Mouse (Mus musculus): ENCODE results near the gene Dido1.

The Dido1 gene

DNA sequence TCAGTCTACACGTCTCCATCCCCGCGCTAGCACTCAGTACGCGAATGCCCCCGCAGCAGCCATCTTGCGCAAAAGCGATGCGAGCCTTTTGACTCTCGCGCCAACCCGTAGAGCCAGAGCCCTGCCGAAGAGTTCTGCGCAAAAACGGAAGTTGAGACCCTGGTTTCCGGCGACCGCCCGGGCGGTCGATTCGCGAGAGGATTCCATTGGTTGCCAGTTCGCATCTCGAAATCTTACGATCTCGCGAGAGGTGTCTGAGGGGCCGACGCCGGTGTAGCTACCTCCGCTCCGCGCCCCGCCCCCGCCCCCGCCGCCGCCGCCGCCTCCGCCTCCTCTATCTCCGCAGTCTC is at the start of gene Dido1, which contains the start of gene Gid8:
Gene Dido1 (minus strand): TSS at position 77 of the 350 bp plus-strand sequence.
Gene Gid8 (plus strand): TSS at position 195 of the 350 bp plus-strand sequence.
- peak; percentile 95 for DNase-seq

DNA sequence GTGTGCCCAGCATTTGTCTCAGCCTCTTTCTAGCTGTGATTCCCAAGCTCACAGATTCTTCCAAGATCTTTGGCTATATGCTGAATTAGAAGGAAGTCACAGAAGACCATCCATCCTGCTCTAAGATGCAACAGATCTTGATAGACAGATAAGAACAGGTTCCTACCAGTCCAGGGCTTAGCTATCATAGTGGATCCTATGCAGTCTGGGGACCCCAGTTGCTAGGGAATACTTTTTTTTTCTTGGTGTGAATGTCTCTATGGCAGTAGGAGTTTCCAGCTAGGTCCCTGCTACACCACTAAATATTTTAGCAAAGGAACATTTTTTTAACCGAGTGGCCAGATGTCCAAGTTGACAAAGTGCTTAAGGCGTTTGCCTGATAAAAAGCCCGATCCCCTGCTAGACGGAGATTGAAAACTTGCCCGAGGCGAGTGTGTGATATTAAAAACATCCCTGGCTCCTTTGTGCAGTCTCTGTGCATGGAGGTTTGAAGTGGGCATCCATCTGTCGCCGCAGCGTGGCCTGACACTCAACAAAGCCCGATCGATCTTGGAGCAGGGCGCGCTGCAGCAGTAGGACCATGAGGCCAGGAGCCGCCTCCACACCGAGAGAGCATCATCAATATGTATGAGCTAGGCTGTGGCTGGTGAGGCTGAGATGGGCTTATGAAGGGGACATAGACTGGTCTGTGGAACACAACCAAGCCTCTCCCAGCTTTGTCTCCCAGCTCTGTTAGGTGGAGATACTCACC is 48.9 kb upstream of the Dido1 start:
- DNase-seq = no peak

DNA sequence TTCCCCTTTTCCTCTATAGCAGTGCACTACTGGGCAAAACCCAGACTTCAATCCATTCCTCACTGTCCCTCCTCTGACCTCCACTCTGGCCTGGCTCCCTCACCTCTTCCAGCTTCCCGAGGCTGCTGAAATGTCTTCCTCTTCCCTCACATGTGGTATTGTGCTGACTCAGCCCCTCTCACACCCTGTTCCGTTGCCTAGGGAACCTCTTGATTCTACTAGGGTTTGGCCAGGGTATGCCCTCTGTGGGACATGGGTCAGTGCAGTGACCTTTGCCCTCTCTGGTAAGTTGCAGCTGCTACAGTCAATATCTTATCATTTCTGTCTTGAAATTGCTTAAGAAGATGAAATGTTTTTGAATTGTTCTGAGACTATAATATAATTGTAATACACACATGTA is 47.0 kb upstream of the Dido1 start:
- no peak for DNase-seq

GRCm38 (mm10) chr2:180755896-180756295 is 46.1 kb upstream of the Dido1 start:
- no peak for DNase-seq

DNA sequence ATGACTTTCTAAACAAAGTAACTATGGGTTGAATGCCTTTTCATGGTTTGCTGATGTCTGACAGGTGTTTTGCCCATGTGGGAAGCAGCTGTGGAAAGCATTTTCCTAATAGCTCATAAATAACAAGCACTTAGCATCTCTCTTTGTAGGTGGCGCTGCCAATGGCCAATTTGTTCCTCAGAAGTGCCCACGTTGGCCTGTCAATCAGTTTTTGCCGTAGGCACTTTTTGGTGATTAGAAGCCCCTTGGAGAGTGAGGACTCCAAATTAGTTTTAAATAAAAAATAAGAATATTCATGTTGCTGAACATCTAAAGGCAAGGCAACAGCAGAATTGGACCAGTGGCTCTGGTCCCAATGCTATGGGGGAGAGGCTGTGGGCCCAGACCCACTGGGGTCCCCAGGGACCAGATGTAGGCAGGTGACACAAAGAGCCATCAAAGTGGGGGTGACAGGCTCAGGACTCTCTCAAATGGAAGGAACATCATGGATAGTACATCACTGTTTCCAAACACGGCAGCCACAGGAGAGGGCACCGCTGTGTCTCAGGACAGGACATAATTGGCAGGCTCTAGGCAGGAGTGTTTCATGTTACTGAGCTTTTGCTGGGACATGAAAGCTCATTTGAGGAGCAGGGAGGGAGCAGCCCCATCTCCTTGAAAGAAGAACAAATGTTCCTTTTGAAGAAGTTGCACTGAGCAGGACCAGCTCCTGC is 45.3 kb upstream of the Dido1 start:
- no peak for DNase-seq

DNA sequence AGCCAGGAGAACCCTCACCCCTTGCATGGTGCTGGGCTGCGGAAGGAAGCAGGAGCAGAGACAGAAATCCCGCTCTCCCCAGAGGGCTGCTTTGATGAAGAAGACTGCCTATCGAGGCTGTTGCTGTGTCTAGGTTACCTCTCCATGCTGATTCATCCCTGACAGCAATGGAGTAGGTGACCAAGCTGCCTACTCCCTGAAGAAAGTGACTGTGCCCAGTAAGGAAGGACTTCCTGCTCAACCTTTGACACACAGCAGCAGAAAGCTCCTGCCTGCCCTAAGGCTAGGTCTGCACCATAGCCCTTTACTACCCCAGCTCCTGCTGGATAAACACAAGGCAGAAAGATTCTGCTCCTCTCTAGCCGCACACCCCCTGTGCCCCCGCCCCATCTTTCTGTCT is 39.1 kb upstream of the Dido1 start:
- no peak for DNase-seq

DNA sequence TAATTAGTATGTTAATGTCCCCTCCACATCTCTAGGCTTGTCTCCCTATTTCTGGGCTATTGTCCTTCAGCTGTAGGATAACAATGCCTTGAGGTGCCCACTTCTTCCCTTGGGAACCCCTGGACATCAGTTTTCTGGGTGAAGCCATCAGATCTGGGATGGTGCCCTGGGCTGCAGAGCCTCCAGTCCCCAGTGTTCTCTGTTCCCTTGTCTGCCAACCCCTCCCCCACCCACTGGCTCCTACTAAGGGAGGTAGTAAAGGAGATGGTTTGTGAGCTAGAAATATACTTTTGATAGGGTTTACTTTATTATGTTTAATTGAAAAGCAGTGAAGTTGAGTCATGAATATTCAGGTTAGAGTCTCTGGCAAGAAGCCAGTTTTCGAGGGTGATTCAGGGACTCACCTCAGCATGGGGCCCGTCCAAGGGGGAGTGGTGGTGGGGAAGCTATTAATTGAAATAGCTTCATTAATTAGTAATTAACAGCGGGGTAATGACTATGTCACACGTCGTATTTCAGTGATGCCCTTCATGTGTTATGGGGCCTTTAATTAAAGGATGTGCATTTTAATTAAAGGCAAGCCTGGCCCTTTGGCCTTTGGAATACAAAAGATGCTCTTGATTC is 36.9 kb upstream of the Dido1 start:
- DNase-seq = no peak

DNA sequence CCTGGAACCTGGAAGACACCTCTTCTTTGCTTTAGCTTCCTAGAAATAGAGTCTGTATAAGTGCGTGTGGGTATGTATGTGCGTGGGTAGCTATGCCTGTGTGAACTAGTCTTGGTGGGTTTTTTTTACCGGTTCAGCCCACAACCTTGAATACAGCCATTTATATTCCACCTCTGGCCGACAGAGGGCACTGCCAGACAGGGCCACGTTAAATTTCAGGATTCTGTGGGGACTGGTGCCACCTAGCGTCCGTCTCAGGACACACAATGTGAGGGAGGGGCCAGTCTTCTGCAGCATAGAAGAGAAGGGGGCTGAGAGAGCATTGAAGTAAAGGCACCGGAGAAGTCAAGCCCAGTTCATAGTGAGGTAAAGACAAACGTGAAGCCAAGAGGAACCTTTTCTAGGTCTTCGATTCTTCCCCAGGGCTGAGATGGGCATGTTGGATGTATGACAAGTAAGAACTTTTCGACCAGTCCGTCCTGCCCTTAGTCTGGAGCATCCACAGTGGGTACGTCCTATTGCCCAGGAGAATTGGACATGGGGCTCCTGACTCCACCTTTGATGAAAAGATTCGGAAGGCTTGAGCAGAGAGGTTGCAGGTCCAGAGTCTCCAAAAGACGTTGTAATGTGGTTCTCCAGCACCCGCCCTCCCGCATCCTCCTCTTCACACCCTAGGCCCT is 35.6 kb upstream of the Dido1 start:
- DNase-seq = peak; percentile 89

- DNase-seq = no peak
These were observed 33.5 kb upstream of the Dido1 start for GRCm38 (mm10) chr2:180743321-180743720.

DNA sequence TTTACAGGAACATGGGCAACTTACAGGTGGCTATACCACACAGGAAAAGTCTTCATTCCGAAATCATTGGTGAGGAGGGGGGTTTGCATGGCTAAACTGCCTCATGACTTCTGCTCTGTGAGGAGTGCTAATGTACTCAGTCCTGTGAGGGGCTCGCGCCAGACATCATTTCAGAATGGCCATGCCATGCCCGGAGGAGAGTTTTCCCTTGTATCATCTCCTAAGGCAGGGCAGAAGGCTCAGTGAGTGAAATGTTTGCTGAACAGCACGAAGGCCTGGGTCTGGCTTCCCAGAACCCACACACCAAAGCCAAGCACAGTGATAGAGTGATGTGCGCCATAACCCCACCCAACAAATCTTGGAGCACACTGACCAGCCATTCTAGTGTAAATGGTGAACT is 33.0 kb upstream of the Dido1 start:
- DNase-seq = no peak

DNA sequence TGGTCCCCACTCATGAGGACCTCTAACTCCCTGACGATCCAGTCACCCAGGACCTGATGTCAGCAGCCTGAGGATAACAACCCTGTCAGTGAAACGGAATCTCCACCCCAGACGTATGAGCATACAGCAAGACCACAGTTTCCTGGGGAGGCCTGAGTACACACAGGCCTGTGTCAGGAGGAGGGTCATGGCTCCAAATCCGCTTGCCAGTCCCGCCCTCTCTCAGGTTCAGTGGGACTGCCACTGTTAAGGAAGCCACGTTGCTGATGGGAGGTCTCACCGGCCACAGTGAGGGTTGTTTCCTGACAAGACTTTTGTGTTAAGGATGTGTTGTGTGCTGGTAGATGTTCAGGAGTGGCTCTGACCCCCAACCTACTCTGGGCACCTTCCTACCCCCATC is 31.6 kb upstream of the Dido1 start:
- no peak for DNase-seq

GRCm38 (mm10) chr2:180740349-180740748 is 30.6 kb upstream of the Dido1 start:
- DNase-seq = no peak

- DNase-seq = no peak
These were observed 28.2 kb upstream of the Dido1 start for GRCm38 (mm10) chr2:180737984-180738383.

DNA sequence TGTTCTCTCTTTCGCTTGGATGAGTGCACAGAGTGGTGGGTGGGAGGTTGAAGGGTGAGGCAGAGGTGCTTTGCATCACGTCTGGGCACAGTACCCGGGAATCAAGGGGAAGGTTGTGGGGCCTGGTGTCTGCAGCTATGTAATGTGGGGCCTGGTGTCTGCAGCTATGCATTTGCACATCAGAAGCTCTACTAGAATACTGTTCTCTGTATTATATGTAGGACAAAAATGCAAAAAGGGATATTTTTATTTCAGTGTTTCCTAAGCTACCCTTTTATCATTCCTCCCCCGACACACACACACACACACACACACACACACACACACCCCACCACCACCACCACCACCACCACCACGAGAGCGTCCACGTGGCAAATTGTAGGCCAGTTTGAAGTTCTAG is 25.4 kb upstream of the Dido1 start:
- DNase-seq = peak; percentile 49

- no peak for DNase-seq
These were observed 22.2 kb upstream of the Dido1 start for GRCm38 (mm10) chr2:180731984-180732383.

DNA sequence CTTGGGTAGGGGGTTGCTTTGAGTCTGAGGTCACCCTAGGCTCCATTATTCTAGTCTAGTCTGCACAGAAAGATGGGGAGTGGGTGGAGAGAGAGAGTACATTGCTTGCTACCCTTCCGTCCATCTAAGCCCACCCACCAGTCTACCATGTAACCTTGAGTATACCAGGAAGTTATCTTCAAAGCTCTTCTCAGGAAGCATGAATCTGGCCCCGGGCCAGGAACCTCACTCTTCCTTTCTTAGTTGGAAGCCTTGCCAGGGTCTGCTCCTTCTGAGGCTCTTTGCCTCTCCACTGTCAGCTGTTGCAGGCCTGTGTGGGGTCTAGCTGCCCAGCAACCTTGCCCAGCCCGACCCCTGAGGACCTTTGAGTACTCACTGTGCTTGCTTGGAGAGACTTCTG is 21.2 kb upstream of the Dido1 start:
- no peak for DNase-seq

DNA sequence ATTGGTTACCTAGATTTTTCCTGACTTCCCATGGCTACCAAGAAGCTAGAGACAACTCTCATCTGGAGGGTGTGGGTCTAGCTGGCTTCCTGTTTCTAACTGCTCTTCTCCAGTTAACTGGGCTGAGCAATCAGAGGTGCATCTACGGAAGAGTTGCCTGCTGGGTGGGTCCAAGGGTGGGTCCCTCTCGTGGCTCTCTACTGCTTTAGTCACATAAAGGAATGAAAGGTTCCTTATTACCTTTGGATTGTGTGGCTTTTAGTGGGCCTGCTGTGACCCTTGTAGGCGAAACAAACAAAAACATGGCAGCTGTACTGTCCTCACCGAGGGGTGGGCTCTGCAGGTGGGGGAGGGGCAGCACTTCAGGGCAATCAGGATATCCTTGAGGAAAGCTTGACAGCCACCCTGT is 17.8 kb upstream of the Dido1 start:
- no peak for DNase-seq

GRCm38 (mm10) chr2:180726658-180727442 is 17.1 kb upstream of the Dido1 start:
- no peak for DNase-seq

GRCm38 (mm10) chr2:180725856-180726629 is 16.2 kb upstream of the Dido1 start:
- DNase-seq = no peak

DNA sequence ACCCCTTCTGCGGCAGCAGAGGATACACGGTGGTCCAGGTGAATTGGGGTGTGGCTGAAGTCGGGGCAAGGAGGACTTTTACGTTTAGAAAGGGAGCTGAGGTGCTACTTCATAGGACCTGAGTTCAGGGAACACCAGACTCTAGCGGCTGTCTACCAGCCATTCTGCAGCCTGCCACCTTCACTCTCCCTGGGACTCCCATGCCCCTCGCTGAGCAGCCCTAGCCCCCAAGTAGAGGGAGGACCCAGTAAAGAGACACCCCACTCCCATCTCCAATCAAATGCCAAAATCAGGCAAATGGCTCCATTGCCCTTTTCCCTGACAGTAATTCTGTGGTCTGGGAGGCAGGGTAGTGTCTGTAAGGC is 15.6 kb upstream of the Dido1 start:
- DNase-seq = no peak

DNA sequence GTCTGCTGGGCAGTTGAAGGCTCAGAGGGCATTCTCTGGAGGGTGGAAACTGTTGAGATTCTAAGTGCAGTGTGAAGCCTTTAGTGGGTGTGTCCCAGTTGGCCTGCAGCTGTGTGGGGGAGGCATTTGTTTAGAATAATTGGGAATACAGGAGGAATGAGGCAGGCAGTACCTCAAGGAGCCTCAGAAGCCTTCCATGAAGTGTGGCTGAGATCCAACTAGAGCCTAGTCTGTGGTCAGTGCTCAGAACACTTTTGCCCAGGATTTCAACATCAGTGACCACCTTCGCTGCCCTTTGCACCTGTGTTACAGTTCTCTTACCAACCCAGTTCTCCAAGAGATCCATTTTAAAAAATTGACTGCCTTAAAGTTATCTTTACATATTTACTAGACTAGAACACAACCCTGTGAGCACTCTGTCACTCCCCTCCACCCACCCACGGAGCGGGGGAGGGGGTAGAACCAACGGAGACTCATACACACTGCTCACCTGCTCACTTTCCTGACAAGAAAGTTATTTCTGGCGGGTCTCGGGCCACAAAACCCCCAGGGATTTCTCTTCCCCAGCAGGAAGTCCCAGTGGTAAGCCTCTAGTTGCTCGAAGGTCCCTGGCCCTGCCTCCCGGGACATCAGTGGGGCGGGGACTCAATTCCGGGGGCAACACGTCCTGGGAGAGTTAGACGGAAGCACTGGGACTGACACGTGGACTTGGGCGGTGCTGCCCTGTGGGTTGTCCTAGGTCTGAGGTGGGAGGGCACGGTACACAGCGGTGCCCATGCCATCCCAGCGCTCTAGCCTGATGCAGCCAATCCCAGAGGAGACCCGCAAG is 15.0 kb upstream of the Dido1 start, which contains the start of gene Slc17a9:
Gene Slc17a9 (plus strand): TSS at position 679 of the 829 bp plus-strand sequence.
- DNase-seq = no peak
